Mouse (Mus musculus): ENCODE data around the gene Olfr136.

The Olfr136 gene

DNA sequence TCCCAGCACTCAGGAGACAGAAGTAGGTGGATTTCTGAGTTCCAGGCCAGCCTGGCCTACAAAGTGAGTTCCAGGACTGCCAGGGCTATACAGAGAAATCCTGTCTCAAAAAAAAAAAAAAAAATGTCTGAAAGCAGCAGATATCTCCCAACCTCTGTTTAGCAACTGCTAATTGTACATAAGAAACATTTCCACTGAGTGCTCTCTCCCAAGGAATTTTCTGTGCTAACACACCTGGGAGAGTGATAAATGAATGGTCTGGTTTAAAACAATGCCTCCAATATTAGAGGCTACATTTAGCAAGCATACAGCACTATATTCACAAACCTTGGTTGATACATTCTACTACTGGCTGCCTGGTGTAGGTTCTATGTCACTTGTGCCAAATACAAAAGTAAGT is at the start of gene Olfr136:
Gene Olfr136, plus strand, starts transcription at position 301 of the 400 bp plus-strand sequence.
- in situ Hi-C loops (cut with MboI; ENCODE audit: unreplicated experiment in 2 of 2): no loop called here

DNA sequence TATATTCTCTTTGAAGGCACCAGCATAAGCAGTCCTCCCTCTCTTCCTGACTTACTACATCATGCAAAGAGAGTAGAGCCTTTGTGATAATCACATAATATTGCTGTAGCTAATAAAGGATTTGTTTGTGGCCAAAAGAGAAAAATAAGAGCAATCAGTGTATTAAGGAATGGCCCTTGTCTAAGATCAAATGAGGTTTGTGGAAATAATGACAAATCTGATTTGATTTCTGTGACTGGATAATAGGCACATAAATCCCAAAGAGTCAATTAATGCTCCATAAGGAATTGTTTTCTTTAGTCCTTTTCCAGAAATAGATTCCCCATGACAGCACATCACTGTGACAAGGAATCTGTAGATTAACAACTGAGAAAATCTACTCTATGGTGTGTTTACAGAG is 22.2 kb upstream of the Olfr136 start, which contains the start of gene Olfr137:
Gene Olfr137, minus strand, starts transcription at position 101 of the 400 bp plus-strand sequence.
- in situ Hi-C loops (cut with MboI; ENCODE audit: unreplicated experiment in 2 of 2): no loop called here
